Mouse (Mus musculus) heart, embryonic 14.5 days (tissue): ENCODE data around the gene Tkfc. TPM values are rescaled to one million over a fixed set of nuclear protein-coding genes. Genes with fewer than 3 reads are reported as not detected.
"Not testable (repeated sequence)": the region's sequence is repeated elsewhere in the genome, so short reads cannot be mapped to it uniquely, and the experiment has no call there.

ENCODE experiments used
- ATAC-seq: fragments of 200-750 bp; cut with Nextera tagmentation; 2 replicates; pipeline ENCODE4 v1.8.0; 2017; ENCODE audit warnings: low read depth, moderate TSS enrichment; ENCODE audit not compliant: insufficient number of reproducible peaks, insufficient read depth, low FRiP score
- H3K27ac ChIP-seq, 2 experiments: fragments of 200-500 bp in 1 of 2; fragments of 300-500 bp in 1 of 2; sonication (generic) in 1 of 2; replicated peaks in 1 of 2; 2 replicates each; pipeline ENCODE4 v1.5.1; 2012 to 2014; ENCODE audit warnings: low read depth in 2 of 2, low read length in 2 of 2, control low read depth in 1 of 2, mild to moderate bottlenecking in 1 of 2, mixed read lengths in 1 of 2; ENCODE audit not compliant: control insufficient read depth in 1 of 2, insufficient read depth in 1 of 2
- H3K27me3 ChIP-seq: fragments of 300-500 bp; sonication (generic); 2 replicates; pipeline ENCODE4 v1.6.1; 2014; ENCODE audit warnings: mild to moderate bottlenecking, low read length, control low read depth; ENCODE audit not compliant: control insufficient read depth, insufficient read depth
- H3K36me3 ChIP-seq: fragments of 300-500 bp; sonication (generic); 2 replicates; pipeline ENCODE4 v1.6.1; 2014; ENCODE audit warnings: mild to moderate bottlenecking, control low read depth, low read length, mixed read lengths; ENCODE audit not compliant: control insufficient read depth, insufficient read depth
- H3K4me1 ChIP-seq, 2 experiments: fragments of 200-500 bp in 1 of 2; fragments of 300-500 bp in 1 of 2; sonication (generic) in 1 of 2; 2 replicates each; pipeline ENCODE4 v1.6.1; 2012 to 2014; ENCODE audit warnings: low read length in 2 of 2, control low read depth in 1 of 2, mixed read lengths in 1 of 2; ENCODE audit not compliant: control insufficient read depth in 2 of 2, insufficient read depth in 2 of 2
- H3K4me2 ChIP-seq: fragments of 300-500 bp; sonication (generic); 2 replicates; pipeline ENCODE4 v1.6.1; 2014; ENCODE audit warnings: mild to moderate bottlenecking, low read length
- H3K4me3 ChIP-seq, 2 experiments: fragments of 200-500 bp in 1 of 2; fragments of 300-500 bp in 1 of 2; sonication (generic) in 1 of 2; 2 replicates each; pipeline ENCODE4 v1.5.1; 2012 to 2014; ENCODE audit warnings: low read length in 2 of 2, mild to moderate bottlenecking in 2 of 2, control low read depth in 1 of 2, low read depth in 1 of 2, moderate library complexity in 1 of 2; ENCODE audit not compliant: control insufficient read depth in 1 of 2, insufficient read depth in 1 of 2
- H3K9ac ChIP-seq: fragments of 300-500 bp; sonication (generic); 2 replicates; pipeline ENCODE4 v1.6.1; 2014; ENCODE audit warnings: mild to moderate bottlenecking, low read length
- H3K9me3 ChIP-seq: fragments of 300-500 bp; sonication (generic); 2 replicates; pipeline ENCODE4 v1.6.1; 2016; ENCODE audit warnings: low read length, control low read depth; ENCODE audit not compliant: control insufficient read depth
- WGBS: fragments of 180-500 bp; shearing (Covaris S2); extraction: QIAGEN DNeasy Blood & Tissue Kit; methylation state at CpG from one replicate; pipeline ENCODE4 v1.1.7; 2014; 5-methylcytosine and 5-hydroxymethylcytosine counted together
- polyA plus RNA-seq: library from polyadenylated mRNA; unstranded; fragments of >200 nt; fragmentation: Nextera tagmentation; extraction: Ambion mirVana; gene quantifications from 2 replicates; pipeline ENCODE4 v1.2.1, GENCODE M21; 2014

The Tkfc gene
- polyA plus RNA-seq, 1 experiment from 2014 or later: 11.2 TPM

- no peak for ATAC-seq
- H3K27ac ChIP-seq: no peak overlapping the region
- H3K9me3 ChIP-seq: no peaks in the 10 kb centered on the region
- whole genome bisulfite sequencing: 59% methylated on average over 4 of the region's 4 CpGs
- no peak overlapping the region for H3K9ac ChIP-seq
- H3K27me3 ChIP-seq: no peaks in the 10 kb centered on the region
- H3K4me1 ChIP-seq: peaks cover 14% of the 10 kb centered on the region in 2 experiments; a peak in 3 of 4 replicates
- H3K4me2 ChIP-seq: no peak overlapping the region
- H3K4me3 ChIP-seq: no peak overlapping the region
- peaks cover 13% of the 10 kb centered on the region for H3K36me3 ChIP-seq
Observed at GRCm38 (mm10) chr19:10565217-10565616, 40.2 kb downstream of the Tkfc start.

DNA sequence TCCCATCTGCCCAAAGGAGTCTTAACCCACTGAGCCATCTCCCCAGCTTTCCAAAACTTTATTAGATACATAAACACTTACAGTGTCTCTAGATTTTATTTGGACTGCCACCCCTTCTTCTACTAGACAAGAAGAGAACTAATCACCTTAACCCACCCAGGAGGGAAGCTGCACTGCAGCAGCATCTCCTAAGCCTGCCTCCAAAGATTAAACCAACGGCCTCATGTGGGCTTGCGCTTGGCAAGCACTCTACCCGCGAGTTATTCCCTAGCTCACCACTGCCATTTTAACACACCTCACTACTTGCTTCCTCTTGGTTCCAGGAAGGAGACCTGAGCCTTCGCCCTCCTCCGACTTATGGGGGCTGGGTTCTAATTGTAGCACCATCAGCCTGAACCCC is 41.2 kb downstream of the Tkfc start:
- no peak overlapping the region for H3K9ac ChIP-seq
- no peak for ATAC-seq

GRCm38 (mm10) chr19:10562351-10562750 is 43.1 kb downstream of the Tkfc start:
- H3K9me3 ChIP-seq: no peaks in the 10 kb centered on the region

More for the DNA sequence above, 41.2 kb downstream of the Tkfc start:
- H3K27me3 ChIP-seq: no peaks in the 10 kb centered on the region
- H3K36me3 ChIP-seq: peaks cover 4% of the 10 kb centered on the region
- no peak overlapping the region for H3K27ac ChIP-seq
- H3K4me2 ChIP-seq: no peak overlapping the region
- WGBS: 76% methylated on average over 6 of the region's 6 CpGs
- H3K4me1 ChIP-seq: peaks cover 14% of the 10 kb centered on the region in 2 experiments; a peak in 3 of 4 replicates
- H3K4me3 ChIP-seq: no peak overlapping the region
- H3K9me3 ChIP-seq: no peaks in the 10 kb centered on the region

GRCm38 (mm10) chr19:10561558-10562314 is 43.7 kb downstream of the Tkfc start:
- 27% methylated on average over 6 of the region's 6 CpGs for WGBS
- H3K9me3 ChIP-seq: no peaks in the 10 kb centered on the region

More at GRCm38 (mm10) chr19:10562351-10562750, 43.1 kb downstream of the Tkfc start:
- Histone ChIP-seq H3K4me1 (peaks cover 14% of the 10 kb centered on the region in 2 experiments; a peak in 3 of 4 replicates), H3K27ac (peak overlapping the region; percentile 91 to 99), H3K9ac (no peak overlapping the region; the same call in 1 of the 2 replicates), H3K4me2 (no peak overlapping the region), H3K27me3 (no peaks in the 10 kb centered on the region), H3K4me3 (no peak overlapping the region), H3K36me3 (no peaks in the 10 kb centered on the region)
- 55% methylated on average over 5 of the region's 5 CpGs for WGBS
- ATAC-seq: no peak

DNA sequence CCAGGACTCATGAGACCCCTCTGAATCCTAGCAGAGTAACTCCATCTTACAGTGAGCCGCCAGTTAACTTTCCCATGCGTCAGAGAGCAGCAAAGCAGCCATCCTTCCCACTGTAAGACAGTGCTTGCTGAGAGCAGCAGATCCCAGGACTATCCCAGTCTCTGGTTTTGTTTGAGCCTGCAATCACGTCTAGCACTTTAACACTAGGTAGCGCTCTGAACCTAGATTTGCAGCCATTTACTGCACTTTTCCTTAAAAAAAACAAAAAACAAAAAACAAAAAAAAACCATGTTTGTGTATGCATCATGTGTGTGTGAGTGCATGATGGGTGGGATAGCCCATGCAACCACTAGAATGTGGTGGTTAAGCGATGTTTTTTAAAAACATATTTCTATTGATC is 45.3 kb downstream of the Tkfc start:
- H3K4me2 ChIP-seq: no peak overlapping the region
- 33% methylated on average over 5 of the region's 5 CpGs for WGBS
- H3K36me3 ChIP-seq: no peaks in the 10 kb centered on the region
- no peak overlapping the region for H3K4me3 ChIP-seq
- no peak overlapping the region for H3K27ac ChIP-seq
- no peak overlapping the region for H3K9ac ChIP-seq
- no peak for ATAC-seq
- peaks cover 17 to 23% of the 10 kb centered on the region in 2 experiments for H3K4me1 ChIP-seq
- H3K9me3 ChIP-seq: no peaks in the 10 kb centered on the region
- no peaks in the 10 kb centered on the region for H3K27me3 ChIP-seq

More at GRCm38 (mm10) chr19:10561558-10562314, 43.7 kb downstream of the Tkfc start:
- ATAC-seq: peak; percentile 84
- Histone ChIP-seq H3K36me3 (no peaks in the 10 kb centered on the region), H3K4me3 (no peak overlapping the region), H3K27ac (peak overlapping the region; percentile 91 to 99), H3K27me3 (no peaks in the 10 kb centered on the region), H3K4me2 (0 out of 2 replicates have a peak overlapping the region, but pooled peaks have one; percentile 3), H3K9ac (peak overlapping the region; percentile 32; the same call in 1 of the 2 replicates), H3K4me1 (peaks cover 14% of the 10 kb centered on the region in 2 experiments; a peak in 3 of 4 replicates)

DNA sequence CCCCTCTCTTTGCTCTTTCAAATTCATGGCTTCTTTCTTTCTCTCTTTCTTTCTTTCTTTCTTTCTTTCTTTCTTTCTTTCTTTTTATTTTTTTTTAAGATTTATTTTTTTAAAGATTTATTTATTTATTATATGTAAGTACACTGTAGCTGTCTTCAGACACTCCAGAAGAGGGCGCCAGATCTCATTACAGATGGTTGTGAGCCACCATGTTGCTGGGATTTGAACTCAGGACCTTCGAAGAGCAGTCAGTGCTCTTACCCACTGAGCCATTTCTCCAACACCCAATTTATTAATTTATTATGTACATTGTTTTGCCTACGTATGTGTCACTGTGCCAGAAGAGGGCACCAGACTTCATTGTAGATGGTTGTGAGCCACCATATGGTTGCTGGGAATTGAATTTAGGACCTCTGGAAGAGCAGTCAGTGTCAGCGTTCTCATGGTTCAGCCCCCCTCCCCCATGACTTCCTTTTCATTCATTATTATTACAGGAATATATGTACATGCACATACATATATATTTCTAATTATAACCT is 47.5 kb downstream of the Tkfc start:
- H3K27me3 ChIP-seq, H3K4me2 ChIP-seq, H3K9me3 ChIP-seq, H3K27ac ChIP-seq, H3K4me3 ChIP-seq, ATAC-seq, H3K9ac ChIP-seq: not testable (repeated sequence)
- H3K36me3 ChIP-seq: peaks cover 12% of the 10 kb centered on the region; the same call in 1 of the 2 replicates
- WGBS: 71% methylated on average over 4 of the region's 4 CpGs
- H3K4me1 ChIP-seq: peaks cover 17 to 27% of the 10 kb centered on the region in 2 experiments

DNA sequence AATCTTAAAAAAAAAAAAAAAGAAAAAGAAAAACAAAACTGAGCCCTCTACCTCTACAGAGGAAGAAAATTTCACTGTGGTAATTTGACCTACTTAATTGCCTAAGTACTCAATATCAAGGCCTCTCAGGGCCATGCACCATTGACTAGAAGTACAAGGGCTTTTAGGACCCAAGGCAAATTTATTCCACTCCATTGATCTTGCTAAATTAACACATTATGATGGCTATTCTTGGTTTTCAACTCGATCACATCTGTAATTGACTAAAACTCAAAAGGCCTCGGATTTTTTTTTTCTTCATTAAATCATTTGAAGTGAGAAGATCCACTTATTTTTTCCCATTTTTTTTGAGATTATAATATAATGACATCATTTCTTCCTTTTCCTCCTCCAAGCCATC is 48.0 kb downstream of the Tkfc start:
- peaks cover 17% of the 10 kb centered on the region for H3K36me3 ChIP-seq
- WGBS: 84% methylated on average over 2 of the region's 2 CpGs
- H3K27me3 ChIP-seq: no peaks in the 10 kb centered on the region
- H3K4me3 ChIP-seq: no peak overlapping the region
- H3K4me1 ChIP-seq: peaks cover 16 to 26% of the 10 kb centered on the region in 2 experiments
- H3K4me2 ChIP-seq: no peak overlapping the region
- no peaks in the 10 kb centered on the region for H3K9me3 ChIP-seq
- no peak overlapping the region for H3K27ac ChIP-seq
- H3K9ac ChIP-seq: no peak overlapping the region
- ATAC-seq: no peak
